Mouse (Mus musculus): ENCODE measurements at regions not wholly inside any gene's neighbourhood (a gene's known extent, or its start where the extent isn't known, plus 50 kb on each side); places are given as distances from the start of the nearest gene placed in this dataset.
A peak's percentile ranks its signal among the peaks of the same experiment; 100 is the strongest.

- Histone ChIP-seq H3K27me3 (no peaks in the 10 kb centered on the region), H3K9ac (no peak overlapping the region), H3K4me3 (replicated peaks) (no peak overlapping the region), H3K4me1 (peaks cover 6% of the 10 kb centered on the region; the same call in 1 of the 2 replicates), H3K4me2 (no peak overlapping the region), H3K9me3 (0 out of 2 replicates have a peak, but pooled peaks cover 4% of the 10 kb centered on the region), H3K36me3 (replicated peaks) (no peaks in the 10 kb centered on the region), H3K27ac (no peak overlapping the region)
- no peak for ATAC-seq (ENCODE audit: low FRiP score)
- WGBS, result 72% methylated on average over 9 of the region's 9 CpGs
Measured at GRCm38 (mm10) chr8:36009565-36009964, 244.0 kb downstream of the Gm19410 start.

- no peak overlapping the region for H3K9ac ChIP-seq
- 83% methylated on average over 11 of the region's 11 CpGs for WGBS
Measured at GRCm38 (mm10) chr8:36010446-36011217, 245.0 kb downstream of the Gm19410 start.

GRCm38 (mm10) chr8:36014862-36015261 is 249.3 kb downstream of the Gm19410 start:
- Histone ChIP-seq H3K4me3 (replicated peaks) (no peak overlapping the region), H3K27ac (peak overlapping the region; percentile 53; the same call in 1 of the 2 replicates), H3K4me2 (no peak overlapping the region), H3K27me3 (no peaks in the 10 kb centered on the region), H3K9me3 (no peaks in the 10 kb centered on the region), H3K36me3 (replicated peaks) (no peaks in the 10 kb centered on the region), H3K4me1 (peaks cover 16% of the 10 kb centered on the region), H3K9ac (no peak overlapping the region)
- WGBS, result 56% methylated on average over 8 of the region's 8 CpGs
- 0 out of 2 replicates have a peak, but pooled peaks have one; percentile 9 for ATAC-seq (ENCODE audit: low FRiP score)

More at GRCm38 (mm10) chr8:36010446-36011217, 245.0 kb downstream of the Gm19410 start:
- no peaks in the 10 kb centered on the region for H3K27me3 ChIP-seq
- H3K4me3 ChIP-seq (replicated peaks), result no peak overlapping the region
- 0 out of 2 replicates have a peak, but pooled peaks cover 4% of the 10 kb centered on the region for H3K9me3 ChIP-seq
- no peak overlapping the region for H3K4me2 ChIP-seq
- no peak for ATAC-seq (ENCODE audit: low FRiP score)
- H3K36me3 ChIP-seq (replicated peaks), result no peaks in the 10 kb centered on the region
- H3K27ac ChIP-seq, result no peak overlapping the region
- H3K4me1 ChIP-seq, result peaks cover 14% of the 10 kb centered on the region

GRCm38 (mm10) chr8:36016321-36017114 is 250.9 kb downstream of the Gm19410 start:
- H3K27ac ChIP-seq, result peak overlapping the region; percentile 66
- peak; percentile 52 for ATAC-seq (ENCODE audit: low FRiP score)
- no peaks in the 10 kb centered on the region for H3K9me3 ChIP-seq
- H3K4me2 ChIP-seq, result no peak overlapping the region
- no peak overlapping the region for H3K4me3 ChIP-seq (replicated peaks)
- H3K9ac ChIP-seq, result no peak overlapping the region
- peaks cover 16% of the 10 kb centered on the region for H3K4me1 ChIP-seq
- WGBS, result 78% methylated on average over 20 of the region's 20 CpGs
- no peaks in the 10 kb centered on the region for H3K27me3 ChIP-seq
- H3K36me3 ChIP-seq (replicated peaks), result no peaks in the 10 kb centered on the region

GRCm38 (mm10) chr8:36018993-36019753 is 253.6 kb downstream of the Gm19410 start:
- 88% methylated on average over 15 of the region's 15 CpGs for WGBS
- Histone ChIP-seq H3K9ac (no peak overlapping the region), H3K27me3 (no peaks in the 10 kb centered on the region), H3K27ac (no peak overlapping the region), H3K4me3 (replicated peaks) (no peak overlapping the region), H3K4me1 (peaks cover 13% of the 10 kb centered on the region), H3K36me3 (replicated peaks) (no peaks in the 10 kb centered on the region), H3K4me2 (no peak overlapping the region), H3K9me3 (no peaks in the 10 kb centered on the region)
- ATAC-seq (ENCODE audit: low FRiP score), result no peak

- no peaks in the 10 kb centered on the region for H3K9me3 ChIP-seq
- WGBS, result 93% methylated on average over 7 of the region's 7 CpGs
- no peaks in the 10 kb centered on the region for H3K27me3 ChIP-seq
- no peaks in the 10 kb centered on the region for H3K36me3 ChIP-seq (replicated peaks)
- H3K4me2 ChIP-seq, result no peak overlapping the region
- no peak overlapping the region for H3K27ac ChIP-seq
- H3K9ac ChIP-seq, result no peak overlapping the region
- no peak overlapping the region for H3K4me3 ChIP-seq (replicated peaks)
- no peak for ATAC-seq (ENCODE audit: low FRiP score)
- H3K4me1 ChIP-seq, result peaks cover 8% of the 10 kb centered on the region
Measured at GRCm38 (mm10) chr8:36019895-36020294, 254.3 kb downstream of the Gm19410 start.

- Histone ChIP-seq H3K36me3 (replicated peaks) (no peaks in the 10 kb centered on the region), H3K9me3 (no peaks in the 10 kb centered on the region), H3K4me1 (no peaks in the 10 kb centered on the region), H3K27me3 (no peaks in the 10 kb centered on the region), H3K4me3 (replicated peaks) (no peak overlapping the region), H3K4me2 (no peak overlapping the region), H3K9ac (no peak overlapping the region), H3K27ac (no peak overlapping the region)
- no peak for ATAC-seq (ENCODE audit: low FRiP score)
- WGBS, result 90% methylated on average over 11 of the region's 11 CpGs
Measured at GRCm38 (mm10) chr8:36027586-36027985, 262.0 kb downstream of the Gm19410 start.

- Histone ChIP-seq H3K27me3 (no peaks in the 10 kb centered on the region), H3K27ac (no peak overlapping the region), H3K4me2 (no peak overlapping the region), H3K9ac (no peak overlapping the region), H3K4me1 (no peaks in the 10 kb centered on the region), H3K4me3 (replicated peaks) (no peak overlapping the region), H3K36me3 (replicated peaks) (no peaks in the 10 kb centered on the region), H3K9me3 (no peaks in the 10 kb centered on the region)
- ATAC-seq (ENCODE audit: low FRiP score), result no peak
- 85% methylated on average over 9 of the region's 9 CpGs for WGBS
Measured at GRCm38 (mm10) chr8:36028121-36028955, 262.7 kb downstream of the Gm19410 start.

- no peaks in the 10 kb centered on the region for H3K4me1 ChIP-seq
- ATAC-seq (ENCODE audit: low FRiP score), result no peak
- no peak overlapping the region for H3K4me3 ChIP-seq (replicated peaks)
- 85% methylated on average over 2 of the region's 2 CpGs for WGBS
- H3K9ac ChIP-seq, result no peak overlapping the region
- no peaks in the 10 kb centered on the region for H3K9me3 ChIP-seq
- H3K4me2 ChIP-seq, result no peak overlapping the region
- H3K27ac ChIP-seq, result no peak overlapping the region
- H3K36me3 ChIP-seq (replicated peaks), result no peaks in the 10 kb centered on the region
- no peaks in the 10 kb centered on the region for H3K27me3 ChIP-seq
Measured at GRCm38 (mm10) chr8:36029445-36029844, 263.9 kb downstream of the Gm19410 start.

GRCm38 (mm10) chr8:36030237-36030636 is 264.6 kb downstream of the Gm19410 start:
- no peak overlapping the region for H3K27ac ChIP-seq
- no peaks in the 10 kb centered on the region for H3K27me3 ChIP-seq
- H3K36me3 ChIP-seq (replicated peaks), result no peaks in the 10 kb centered on the region
- no peaks in the 10 kb centered on the region for H3K9me3 ChIP-seq
- WGBS, result 80% methylated on average over 3 of the region's 3 CpGs
- H3K9ac ChIP-seq, result no peak overlapping the region
- H3K4me3 ChIP-seq (replicated peaks), result no peak overlapping the region
- ATAC-seq (ENCODE audit: low FRiP score), result no peak
- no peaks in the 10 kb centered on the region for H3K4me1 ChIP-seq
- no peak overlapping the region for H3K4me2 ChIP-seq

- H3K4me2 ChIP-seq, result no peak overlapping the region
- H3K27me3 ChIP-seq, result no peaks in the 10 kb centered on the region
- no peak for ATAC-seq (ENCODE audit: low FRiP score)
- no peaks in the 10 kb centered on the region for H3K36me3 ChIP-seq (replicated peaks)
- no peak overlapping the region for H3K9ac ChIP-seq
- no peak overlapping the region for H3K27ac ChIP-seq
- no peaks in the 10 kb centered on the region for H3K9me3 ChIP-seq
- 80% methylated on average over 10 of the region's 10 CpGs for WGBS
- no peak overlapping the region for H3K4me3 ChIP-seq (replicated peaks)
- H3K4me1 ChIP-seq, result no peaks in the 10 kb centered on the region
Measured at GRCm38 (mm10) chr8:36031966-36032719, 266.6 kb downstream of the Gm19410 start.
